Mouse (Mus musculus) layer of hippocampus, adult 9-10 months (tissue): ENCODE results near the gene Camkk2.

Experiments
- DNase-seq: peaks from one replicate; pipeline ENCODE4 v3.0.0; 2022; ENCODE audit warnings: low spot score

The Camkk2 gene

DNA sequence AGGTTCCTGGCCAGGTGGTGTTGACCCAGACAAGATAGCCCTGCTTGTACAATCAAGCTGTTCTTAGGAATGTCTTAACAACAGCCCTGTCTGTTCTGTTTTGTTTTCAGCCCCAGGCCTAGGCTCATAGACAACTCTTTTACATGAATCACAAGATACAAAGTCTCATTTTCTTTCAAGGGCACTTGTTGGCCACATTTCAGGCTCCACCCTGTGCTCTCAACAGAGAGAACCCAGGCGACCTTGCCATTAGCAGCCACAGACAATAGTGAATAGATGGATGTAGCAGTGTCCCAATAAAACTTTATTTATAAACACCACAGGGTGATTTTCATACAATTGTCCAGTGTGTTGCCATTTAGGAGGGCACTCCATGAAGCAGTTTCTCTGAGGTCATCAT is 2.9 kb upstream of the Camkk2 start:
- no peak for DNase-seq

GRCm38 (mm10) chr5:122780791-122781432 is 1.7 kb upstream of the Camkk2 start:
- DNase-seq = no peak

GRCm38 (mm10) chr5:122778231-122779226 is 680 bp downstream of the Camkk2 start:
- DNase-seq = no peak

- DNase-seq = no peak
Observed at GRCm38 (mm10) chr5:122777322-122777721, 1.9 kb downstream of the Camkk2 start.

DNA sequence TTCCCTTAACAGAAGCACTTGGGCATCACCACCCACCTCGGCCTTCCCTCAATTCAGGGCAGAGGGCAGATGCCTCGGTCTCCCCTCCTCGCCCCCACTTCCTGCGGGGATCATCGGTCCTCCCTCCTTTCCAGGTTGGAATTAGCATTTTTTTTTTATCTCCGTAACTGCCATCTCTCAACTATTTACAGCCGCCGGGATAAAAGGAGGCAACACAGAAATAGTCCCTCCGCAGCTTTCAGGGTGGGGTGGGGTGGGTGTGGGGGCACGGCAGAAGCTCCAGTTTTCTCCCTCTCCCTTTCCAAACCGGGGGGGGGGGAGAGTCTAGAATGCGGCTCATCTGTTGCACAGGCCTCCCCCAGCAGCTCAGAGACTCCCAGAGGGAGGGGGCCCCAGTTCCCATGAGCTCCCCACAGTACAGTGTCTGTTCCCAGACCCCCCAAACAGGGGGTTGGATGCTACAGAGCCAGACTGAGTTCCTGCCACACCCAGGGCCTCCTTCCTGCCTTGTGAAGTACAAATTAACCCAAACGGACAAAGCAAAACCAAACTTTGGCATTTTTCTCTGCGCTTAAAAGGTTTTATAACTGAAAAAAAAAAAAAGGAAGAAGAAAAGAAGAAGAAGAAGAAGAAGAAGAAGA is 3.4 kb downstream of the Camkk2 start:
- no peak for DNase-seq

DNA sequence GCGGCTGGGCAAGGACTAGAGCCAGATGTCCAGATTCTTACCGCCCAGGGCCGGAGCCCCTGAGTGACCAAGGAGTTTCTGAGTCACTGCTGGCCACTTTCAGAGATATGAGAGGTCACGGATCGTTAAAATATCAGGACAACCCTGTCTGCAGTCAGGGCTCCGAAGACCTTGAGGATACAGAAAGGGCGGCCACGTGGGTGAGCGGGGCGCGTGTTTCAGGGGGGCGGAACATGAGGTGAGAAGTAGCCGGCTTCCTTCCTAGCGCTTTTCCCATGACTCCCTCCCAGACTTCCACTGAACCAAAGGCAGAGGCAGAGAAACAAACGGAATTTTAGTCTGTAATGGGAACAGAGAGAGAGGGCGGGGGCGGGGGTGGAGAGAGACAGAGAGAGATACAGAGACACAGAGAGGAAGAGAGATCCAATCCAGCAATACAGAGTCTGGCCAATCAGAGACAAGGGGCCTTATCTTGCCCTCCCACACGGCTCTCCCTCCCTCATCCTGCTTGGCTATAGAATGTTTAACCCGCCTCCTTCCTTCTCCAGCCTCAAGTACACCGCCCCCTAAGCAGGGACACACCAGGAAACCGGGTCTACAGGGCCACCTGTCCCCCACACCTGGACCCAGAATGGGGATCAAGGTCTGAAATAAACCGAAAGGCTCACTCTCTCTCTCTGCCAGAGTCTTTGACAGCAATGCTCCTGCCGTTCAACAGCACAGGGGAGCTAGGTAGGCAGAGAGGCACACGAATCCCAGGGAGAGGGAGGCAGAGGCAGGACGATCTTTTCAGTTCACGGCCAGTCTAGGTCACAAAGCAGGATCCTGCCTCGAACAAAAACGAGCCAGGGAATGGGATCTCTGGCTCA is 4.2 kb downstream of the Camkk2 start:
- DNase-seq = no peak

- no peak for DNase-seq
Observed at GRCm38 (mm10) chr5:122773756-122774155, 5.5 kb downstream of the Camkk2 start.

DNA sequence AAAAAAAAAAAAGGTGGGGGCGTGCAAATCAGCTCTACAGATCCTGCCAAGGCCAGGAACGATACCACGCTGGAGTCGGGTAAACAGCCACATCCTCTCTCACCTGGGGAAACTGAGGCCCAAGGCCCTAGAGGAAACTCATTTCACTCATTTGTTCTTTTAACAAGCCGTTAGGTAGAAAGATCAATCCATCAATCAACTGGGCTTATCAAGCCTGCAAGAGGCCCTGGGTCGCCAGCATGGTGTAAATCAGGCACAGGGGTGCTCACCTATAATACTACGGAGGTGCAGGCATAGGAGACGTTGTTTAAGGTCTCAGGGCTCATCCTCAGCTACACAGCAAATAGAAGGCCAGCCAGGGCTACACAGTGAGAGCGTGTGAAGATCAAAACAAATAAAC is 7.8 kb downstream of the Camkk2 start:
- no peak for DNase-seq

DNA sequence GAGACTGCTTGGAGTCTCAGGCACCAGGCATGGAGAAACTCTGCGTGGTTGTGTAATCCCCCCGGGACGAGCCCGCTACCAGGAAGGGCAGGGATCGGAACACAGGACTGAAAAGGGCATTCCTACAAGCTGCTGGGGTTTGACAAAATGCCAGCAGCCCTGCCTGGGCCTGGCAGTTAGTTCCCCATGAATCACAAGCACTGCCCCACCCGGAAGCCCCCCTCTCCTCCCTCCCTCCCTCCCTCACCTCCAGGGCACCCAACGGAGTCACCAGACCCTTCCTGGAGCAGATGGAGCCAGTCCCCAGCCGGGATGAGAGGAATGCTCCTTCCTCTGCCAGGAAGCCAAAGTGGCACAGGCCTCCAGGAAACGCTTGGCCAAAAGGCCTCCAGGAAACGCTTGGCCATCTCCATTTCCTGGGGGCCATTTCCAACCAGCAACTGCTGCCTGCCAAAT is 8.4 kb downstream of the Camkk2 start:
- DNase-seq = no peak

GRCm38 (mm10) chr5:122770304-122770703 is 8.9 kb downstream of the Camkk2 start:
- DNase-seq = no peak

DNA sequence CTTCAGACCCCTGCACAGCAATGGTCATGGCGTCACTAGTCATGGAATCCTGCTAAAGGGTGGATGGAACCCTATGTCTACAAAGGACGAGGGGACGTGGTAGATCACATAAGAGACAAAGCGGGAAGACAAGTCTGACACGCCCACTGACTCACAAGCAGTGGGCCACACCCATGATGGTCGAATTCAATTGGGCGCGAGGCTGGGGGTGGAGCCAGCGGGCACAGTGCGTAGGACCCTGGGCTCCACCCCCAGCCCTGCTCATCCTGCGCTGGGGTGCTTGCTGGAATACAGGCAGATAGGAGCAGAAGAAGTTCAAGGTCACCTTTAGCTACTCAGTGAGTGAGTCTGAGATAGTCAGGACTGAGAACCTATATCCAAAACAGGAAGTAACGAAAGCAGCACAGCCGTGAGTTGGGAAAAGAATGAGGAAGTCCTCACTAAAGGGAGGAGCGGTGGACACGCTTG is 10.1 kb downstream of the Camkk2 start:
- no peak for DNase-seq

DNA sequence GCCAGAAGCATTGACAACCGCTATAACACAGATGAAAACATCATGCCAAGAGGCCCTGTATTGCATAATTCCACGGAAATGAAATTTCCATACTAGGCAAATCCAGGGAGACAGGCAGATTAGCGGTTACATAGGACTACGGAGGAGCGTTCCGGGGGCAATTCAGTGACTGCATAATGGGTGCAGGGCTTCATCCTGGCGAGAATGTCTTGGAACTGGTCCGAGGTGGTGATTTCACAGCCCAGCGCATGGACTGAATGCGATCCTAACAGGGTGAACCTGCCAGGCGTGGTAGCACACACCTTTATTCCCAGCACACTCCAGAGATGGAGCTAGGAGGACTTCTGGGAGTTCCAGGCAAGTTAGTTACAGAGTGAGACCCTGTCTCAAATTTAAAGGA is 11.9 kb downstream of the Camkk2 start:
- DNase-seq = no peak

DNA sequence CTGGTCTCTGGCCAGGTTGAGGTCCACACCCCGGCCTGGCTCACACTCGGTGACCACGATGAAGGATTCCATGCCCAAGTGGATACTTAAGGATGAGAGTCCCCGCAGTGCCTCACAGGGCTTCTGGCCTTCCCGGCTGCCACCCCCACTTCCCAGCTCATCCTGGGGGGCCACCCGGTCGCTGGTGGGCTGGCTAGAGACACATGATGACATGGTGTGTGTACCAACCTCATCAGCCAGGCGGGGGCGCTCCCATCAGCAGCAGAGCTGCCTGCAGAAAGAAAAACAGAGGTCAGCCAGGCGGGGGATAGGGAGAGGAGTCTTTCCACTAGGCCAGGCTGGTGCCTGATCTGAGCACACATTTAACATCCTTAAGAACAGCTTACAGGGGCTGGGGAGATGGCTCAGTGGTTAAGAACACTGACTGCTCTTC is 15.2 kb downstream of the Camkk2 start:
- DNase-seq = no peak

- DNase-seq = no peak
Observed at GRCm38 (mm10) chr5:122763271-122764031, 15.8 kb downstream of the Camkk2 start.

DNA sequence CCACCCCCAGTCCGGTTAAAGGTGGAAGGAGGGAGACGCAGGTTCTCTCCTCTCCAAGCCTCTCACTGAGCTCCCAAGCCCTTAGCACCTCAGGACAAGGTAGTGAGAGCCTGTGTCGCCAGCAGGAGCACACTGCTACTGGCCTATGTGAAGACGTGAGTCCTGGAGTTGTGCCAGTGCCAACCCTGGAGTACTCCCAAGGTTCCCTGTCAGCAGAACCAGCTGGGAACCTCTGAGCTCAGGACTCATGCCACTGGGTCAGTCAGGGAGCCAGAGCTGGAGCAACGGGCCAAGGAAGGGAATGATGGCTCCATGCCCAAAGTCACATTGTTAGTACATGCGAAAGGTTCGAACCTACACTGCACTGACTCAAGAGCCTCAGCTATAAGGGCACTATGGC is 22.5 kb downstream of the Camkk2 start:
- no peak for DNase-seq

GRCm38 (mm10) chr5:122756144-122756543 is 23.1 kb downstream of the Camkk2 start:
- DNase-seq = no peak

GRCm38 (mm10) chr5:122755620-122756019 is 23.6 kb downstream of the Camkk2 start:
- DNase-seq = no peak

DNA sequence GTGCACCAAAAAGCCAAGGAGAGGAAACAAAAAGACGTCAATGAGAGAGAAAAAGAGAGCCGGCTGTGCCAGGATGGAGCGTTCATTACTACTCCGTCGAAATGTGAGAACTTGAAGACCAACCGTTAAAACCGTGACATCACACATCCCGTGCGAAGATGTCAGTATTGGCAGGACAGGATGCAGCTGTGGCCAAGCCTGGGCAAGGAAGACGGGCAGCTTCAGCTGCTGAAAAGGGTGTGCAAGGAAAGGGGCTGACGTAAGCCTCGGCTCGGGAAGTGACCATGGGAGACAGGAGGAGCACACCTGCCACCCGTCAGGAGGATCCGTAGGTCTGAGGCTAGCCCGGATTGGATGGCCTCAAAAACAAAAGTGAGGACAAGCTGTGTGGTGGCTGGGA is 24.7 kb downstream of the Camkk2 start:
- no peak for DNase-seq

GRCm38 (mm10) chr5:122747950-122748349 is 31.3 kb downstream of the Camkk2 start:
- DNase-seq = no peak

- DNase-seq = no peak
Observed at GRCm38 (mm10) chr5:122743880-122744422, 35.3 kb downstream of the Camkk2 start.
